Mouse (Mus musculus) olfactory bulb, adult 2 months (tissue): ENCODE data around the gene Fam78b.

ENCODE experiments used
- CTCF ChIP-seq: fragments of 200-500 bp; IDR thresholded peaks from 2 replicates; pipeline ENCODE4 v1.5.1; 2012; ENCODE audit warnings: low read depth, mild to moderate bottlenecking, low read length, moderate library complexity; ENCODE audit not compliant: insufficient read depth
- POLR2A ChIP-seq: fragments of 200-500 bp; IDR thresholded peaks from 2 replicates; pipeline ENCODE4 v1.6.1; 2012; ENCODE audit warnings: mild to moderate bottlenecking, low read depth, low read length, moderate library complexity; ENCODE audit not compliant: insufficient read depth

DNA sequence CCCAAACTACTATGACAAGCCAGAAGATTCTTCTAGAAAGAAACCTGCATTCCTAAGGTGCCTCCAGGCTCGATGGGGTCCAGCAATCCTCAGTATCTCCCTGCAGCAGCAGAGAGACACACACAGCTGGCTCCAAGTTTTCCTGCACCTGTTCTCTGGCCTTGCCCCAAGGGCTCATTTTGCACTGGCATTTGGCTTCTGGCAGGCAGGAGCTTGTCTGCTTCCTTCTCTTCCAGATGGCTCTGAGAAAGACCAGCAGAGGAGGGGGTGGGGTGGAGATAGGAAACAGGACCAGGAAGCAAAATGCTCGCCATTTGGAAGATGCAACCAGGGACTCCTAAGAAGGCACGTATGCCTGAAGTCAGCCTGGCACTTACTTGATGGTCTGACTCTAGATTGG is 15.1 kb downstream of the Fam78b start:
- TF ChIP-seq CTCF (no peak), POLR2A (no peak)
